Mouse (Mus musculus) midbrain, embryonic 10.5 days (tissue): ENCODE measurements around the gene Snx10. TPM values are rescaled to one million over a fixed set of nuclear protein-coding genes. Genes with fewer than 3 reads are reported as not detected.

ENCODE experiments used
- DNase-seq: peaks from one replicate; pipeline ENCODE4 v3.0.0-alpha.2; 2017; ENCODE audit warnings: low spot score
- H3K27ac ChIP-seq: fragments of 300-500 bp; sonication (generic); replicated peaks from 2 replicates; pipeline ENCODE4 v1.5.1; 2016; ENCODE audit warnings: mild to moderate bottlenecking
- H3K27me3 ChIP-seq: fragments of 300-500 bp; sonication (generic); 2 replicates; pipeline ENCODE4 v1.6.1; 2016; ENCODE audit warnings: low read depth, mild to moderate bottlenecking; ENCODE audit not compliant: poor library complexity, severe bottlenecking
- H3K36me3 ChIP-seq: fragments of 300-500 bp; sonication (generic); 2 replicates; pipeline ENCODE4 v1.6.1; 2016; ENCODE audit warnings: mild to moderate bottlenecking, moderate library complexity
- H3K4me1 ChIP-seq: fragments of 300-500 bp; sonication (generic); 2 replicates; pipeline ENCODE4 v1.6.1; 2016
- H3K4me3 ChIP-seq: fragments of 300-500 bp; sonication (generic); 2 replicates; pipeline ENCODE4 v1.5.1; 2016; ENCODE audit warnings: mild to moderate bottlenecking, moderate library complexity
- H3K9me3 ChIP-seq: fragments of 300-500 bp; sonication (generic); replicated peaks from 2 replicates; pipeline ENCODE4 v1.6.1; 2016; ENCODE audit warnings: mild to moderate bottlenecking
- WGBS: fragments of 180-500 bp; shearing (Covaris S2); methylation state at CpG from one replicate; pipeline ENCODE4 v1.1.7; 2016; 5-methylcytosine and 5-hydroxymethylcytosine counted together
- microRNA-seq: library from miRNA; unstranded; fragments of <30 nt; microRNA quantifications from one replicate; pipeline ENCODE4, GENCODE M21; 2017
- polyA plus RNA-seq: library from polyadenylated mRNA; unstranded; fragments of >200 nt; fragmentation: Nextera tagmentation; extraction: Ambion mirVana; gene quantifications from 2 replicates; pipeline ENCODE4 v1.2.1, GENCODE M21; 2016

Gene Snx10
- polyA plus RNA-seq, 1 experiment from 2014 or later: 40.9 TPM

- H3K4me1 ChIP-seq: no peaks in the 10 kb centered on the region
- no peaks in the 10 kb centered on the region for H3K27me3 ChIP-seq
- 0 out of 2 replicates have a peak overlapping the region, but pooled peaks have one; percentile 33 for H3K27ac ChIP-seq
- no peak overlapping the region for H3K4me3 ChIP-seq
- H3K9me3 ChIP-seq: no peaks in the 10 kb centered on the region
- WGBS: 73% methylated on average over 4 of the region's 4 CpGs
- DNase-seq: no peak
- no peaks in the 10 kb centered on the region for H3K36me3 ChIP-seq
These were observed 109.4 kb downstream of the Snx10 start for GRCm38 (mm10) chr6:51632928-51633662.

DNA sequence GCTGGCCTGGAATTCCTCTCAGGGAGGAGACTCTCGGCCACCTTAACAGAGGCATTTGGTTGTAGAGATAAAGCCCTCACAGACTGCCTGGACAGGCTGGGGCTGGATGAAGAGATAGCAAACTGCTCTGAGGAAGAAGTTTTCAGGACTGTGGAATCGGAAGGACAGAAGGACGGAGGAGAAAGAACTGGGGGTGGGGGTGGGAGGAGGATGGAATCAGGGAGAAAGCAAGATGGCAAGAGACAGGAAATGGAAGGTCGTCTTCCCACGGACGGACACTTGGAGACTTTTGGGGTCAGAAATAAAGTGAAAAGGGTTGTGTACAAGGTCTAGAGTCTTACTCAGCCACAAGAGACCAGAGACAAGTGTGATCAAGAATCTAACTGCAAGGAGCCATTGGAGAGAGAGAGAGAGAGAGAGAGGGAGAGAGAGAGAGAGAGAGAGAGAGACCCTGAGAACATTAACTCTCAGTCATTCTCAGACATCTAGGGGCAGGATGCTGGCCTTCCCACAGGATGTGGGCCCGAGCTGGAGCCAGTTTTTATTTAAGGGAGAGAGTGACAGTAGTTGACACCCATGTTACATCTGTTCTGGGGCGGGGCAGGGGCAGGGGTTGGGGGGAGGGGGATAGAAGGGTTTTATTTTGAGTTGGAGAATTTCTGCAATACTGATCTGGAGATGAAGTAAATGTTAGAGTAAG, 110.1 kb downstream of the Snx10 start:
- Histone ChIP-seq H3K9me3 (no peaks in the 10 kb centered on the region), H3K4me1 (no peaks in the 10 kb centered on the region), H3K27ac (0 out of 2 replicates have a peak overlapping the region, but pooled peaks have one; percentile 33), H3K27me3 (no peaks in the 10 kb centered on the region), H3K4me3 (no peak overlapping the region), H3K36me3 (no peaks in the 10 kb centered on the region)
- DNase-seq: no peak
- WGBS: 66% methylated on average over 8 of the region's 8 CpGs

- H3K4me1 ChIP-seq: peaks cover 5% of the 10 kb centered on the region; the same call in 1 of the 2 replicates
- H3K27me3 ChIP-seq: no peaks in the 10 kb centered on the region
- H3K4me3 ChIP-seq: no peak overlapping the region
- no peak for DNase-seq
- no peaks in the 10 kb centered on the region for H3K36me3 ChIP-seq
- no peaks in the 10 kb centered on the region for H3K9me3 ChIP-seq
- WGBS: 82% methylated on average over 11 of the region's 11 CpGs
- H3K27ac ChIP-seq: 0 out of 2 replicates have a peak overlapping the region, but pooled peaks have one; percentile 23
These were observed 112.4 kb downstream of the Snx10 start for GRCm38 (mm10) chr6:51636019-51636568.

Small RNAs within 50 kb of the gene (microRNA-seq; reads per million reads assigned to microRNA genes)
- gene Gm22914: not detected

Other genes with a start within 250 kb of the Snx10 start
- 1.3 and 3.3 TPM in 2 replicates for gene Nfe2l3, start 91.2 kb upstream of the Snx10 start, polyA plus RNA-seq
- 2,311 and 2,476 TPM in 2 replicates for gene Hnrnpa2b1, start 54.0 kb upstream of the Snx10 start, polyA plus RNA-seq
- gene Cbx3, start 53.5 kb upstream of the Snx10 start, polyA plus RNA-seq: 692 and 722 TPM in 2 replicates